Mouse (Mus musculus) intestine, postnatal 0 days (tissue): ENCODE data around the gene Gpr55. TPM values are rescaled to one million over a fixed set of nuclear protein-coding genes. Genes with fewer than 3 reads are reported as not detected.

Experiments used
- ATAC-seq: fragments of 200-750 bp; cut with Nextera tagmentation; 2 replicates; pipeline ENCODE4 v1.8.0; 2017; ENCODE audit warnings: mild to moderate bottlenecking, moderate TSS enrichment, moderate library complexity
- H3K27ac ChIP-seq: fragments of 300-500 bp; sonication (generic); 2 replicates; pipeline ENCODE4 v1.5.1; 2014; ENCODE audit warnings: mild to moderate bottlenecking, low read depth, low read length, moderate library complexity
- H3K27me3 ChIP-seq: fragments of 300-500 bp; sonication (generic); replicated peaks from 2 replicates; pipeline ENCODE4 v1.6.1; 2014; ENCODE audit warnings: low read length, mixed read lengths; ENCODE audit not compliant: control insufficient read depth, insufficient read depth
- H3K36me3 ChIP-seq: fragments of 300-500 bp; sonication (generic); 2 replicates; pipeline ENCODE4 v1.6.1; 2014; ENCODE audit warnings: mild to moderate bottlenecking, moderate library complexity; ENCODE audit not compliant: control insufficient read depth, insufficient read depth
- H3K4me1 ChIP-seq: fragments of 300-500 bp; sonication (generic); replicated peaks from 2 replicates; pipeline ENCODE4 v1.6.1; 2014; ENCODE audit warnings: antibody characterized with exemption, low read length, mixed read lengths; ENCODE audit not compliant: control insufficient read depth, insufficient read depth
- H3K4me2 ChIP-seq: fragments of 300-500 bp; sonication (generic); replicated peaks from 2 replicates; pipeline ENCODE4 v1.6.1; 2014; ENCODE audit warnings: low read depth, mild to moderate bottlenecking, moderate library complexity
- H3K4me3 ChIP-seq: fragments of 300-500 bp; sonication (generic); 2 replicates; pipeline ENCODE4 v1.5.1; 2014; ENCODE audit warnings: low read depth, low read length
- H3K9ac ChIP-seq: fragments of 300-500 bp; sonication (generic); 2 replicates; pipeline ENCODE4 v1.6.1; 2014; ENCODE audit warnings: mild to moderate bottlenecking, low read depth, low read length
- H3K9me3 ChIP-seq: fragments of 300-500 bp; sonication (generic); 2 replicates; pipeline ENCODE4 v1.6.1; 2016; ENCODE audit warnings: mixed run types; ENCODE audit not compliant: control insufficient read depth
- CTCF ChIP-seq: sonication (generic); IDR thresholded peaks from 2 replicates; pipeline ENCODE4 v1.5.1; 2016; ENCODE audit warnings: low read depth, mild to moderate bottlenecking, control low read depth, antibody characterized with exemption, moderate library complexity
- WGBS: fragments of 180-500 bp; shearing (Covaris S2); extraction: QIAGEN DNeasy Blood & Tissue Kit; methylation state at CpG from one replicate; pipeline ENCODE4 v1.1.7; 2014; 5-methylcytosine and 5-hydroxymethylcytosine counted together
- polyA plus RNA-seq: library from polyadenylated mRNA; unstranded; fragments of >200 nt; fragmentation: Nextera tagmentation; extraction: Ambion mirVana; gene quantifications from 2 replicates; pipeline ENCODE4 v1.2.1, GENCODE M21; 2015

Gene Gpr55
- polyA plus RNA-seq, 1 experiment from 2014 or later, result 0.30 TPM

DNA sequence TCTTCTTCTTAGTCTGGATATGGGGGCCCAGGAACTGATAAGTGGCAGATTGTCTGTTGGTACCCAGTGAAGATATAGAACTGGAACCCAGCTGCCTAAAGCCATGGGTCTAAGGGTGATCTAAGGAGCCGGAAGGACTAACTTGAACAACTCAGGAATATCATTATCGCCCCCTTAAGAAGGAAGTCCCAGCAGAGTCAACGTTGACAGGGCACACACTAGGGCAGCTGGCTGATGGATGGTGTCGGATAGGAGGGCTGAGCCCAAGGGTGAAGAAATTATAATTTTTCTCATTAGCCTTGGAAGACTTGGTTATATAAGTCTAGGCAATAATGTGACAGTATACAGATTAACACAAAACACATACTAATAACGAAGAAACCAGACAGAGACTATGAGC lies 64.7 kb downstream of the Gpr55 start:
- Histone ChIP-seq H3K4me2 (peak overlapping the region; percentile 87), H3K4me1 (peaks cover 16% of the 10 kb centered on the region; the same call in 1 of the 2 replicates), H3K27ac (no peak overlapping the region), H3K9me3 (no peaks in the 10 kb centered on the region), H3K36me3 (no peaks in the 10 kb centered on the region), H3K9ac (no peak overlapping the region), H3K4me3 (peak overlapping the region; percentile 88; the same call in 1 of the 2 replicates), H3K27me3 (no peaks in the 10 kb centered on the region)
- WGBS, result 67% methylated on average over 5 of the region's 5 CpGs
- TF ChIP-seq CTCF, result no peak
- ATAC-seq, result no peak

DNA sequence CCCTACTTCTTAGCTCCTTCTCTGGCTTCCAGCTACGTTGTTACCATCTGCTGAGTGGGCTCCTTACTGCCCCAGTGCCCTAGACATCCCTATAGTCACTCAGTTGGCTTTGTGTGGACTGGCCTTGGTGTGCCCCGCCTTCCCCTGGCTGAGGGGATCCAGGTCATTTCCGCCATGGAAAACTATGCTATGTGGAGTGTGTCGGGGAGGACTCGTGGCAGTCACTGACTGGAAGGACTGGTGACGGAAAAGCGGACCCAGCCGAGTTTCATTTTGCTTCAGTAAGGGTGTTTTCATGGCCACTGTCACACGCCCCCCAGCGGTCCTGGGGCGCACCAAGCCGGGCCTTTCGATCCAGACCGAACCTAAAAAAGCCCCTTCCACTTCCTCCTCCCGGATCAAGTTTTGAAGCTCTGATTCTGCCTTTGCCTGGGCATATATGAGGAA lies 65.4 kb downstream of the Gpr55 start:
- Histone ChIP-seq H3K4me1 (peaks cover 16% of the 10 kb centered on the region; the same call in 1 of the 2 replicates), H3K4me2 (peak overlapping the region; percentile 87), H3K4me3 (peak overlapping the region; percentile 88), H3K27me3 (no peaks in the 10 kb centered on the region), H3K9ac (peak overlapping the region; percentile 67), H3K36me3 (no peaks in the 10 kb centered on the region), H3K9me3 (no peaks in the 10 kb centered on the region), H3K27ac (peak overlapping the region; percentile 71)
- TF ChIP-seq CTCF, result peak; percentile 70
- 4% methylated on average over 15 of the region's 15 CpGs for WGBS
- ATAC-seq, result peak; percentile 76

DNA sequence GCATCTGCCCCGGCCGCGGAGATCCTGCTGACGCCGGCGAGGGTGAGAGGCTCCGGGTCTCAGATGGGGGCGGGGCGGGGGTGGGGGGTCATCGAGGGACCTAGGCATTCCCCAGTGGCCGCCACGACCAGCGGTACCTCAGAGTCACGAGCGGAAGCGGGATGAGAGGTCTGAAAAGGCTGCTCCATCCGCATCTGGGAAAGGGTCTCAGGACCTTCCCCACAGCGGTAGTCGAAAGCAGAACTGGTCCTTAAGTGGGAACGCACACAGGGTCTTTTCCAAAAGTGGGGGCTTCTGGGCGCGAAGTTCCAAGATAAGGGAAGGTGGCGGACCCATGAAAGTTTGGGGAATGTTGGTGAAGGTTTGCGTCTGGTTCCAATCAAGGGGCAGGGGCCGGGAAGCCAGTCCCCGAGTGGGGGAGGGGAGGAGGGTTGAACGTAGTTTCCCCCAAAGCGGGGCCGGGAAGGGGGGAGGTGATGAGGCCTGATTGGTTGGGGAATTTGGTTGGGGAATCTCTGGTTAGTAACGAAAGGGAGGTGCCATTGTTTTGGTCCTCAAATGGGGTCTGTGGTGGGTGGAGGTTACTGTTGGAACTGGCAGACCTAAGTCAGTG lies 66.0 kb downstream of the Gpr55 start:
- WGBS, result under 1% methylated on average over 30 of the region's 30 CpGs
- H3K9me3 ChIP-seq, result no peaks in the 10 kb centered on the region
- peak overlapping the region; percentile 67 for H3K9ac ChIP-seq
- H3K36me3 ChIP-seq, result no peaks in the 10 kb centered on the region
- H3K27me3 ChIP-seq, result no peaks in the 10 kb centered on the region
- peak overlapping the region; percentile 88 for H3K4me3 ChIP-seq
- peaks cover 16% of the 10 kb centered on the region; the same call in 1 of the 2 replicates for H3K4me1 ChIP-seq
- ATAC-seq, result peak; percentile 6; the same call in 1 of the 2 replicates
- H3K4me2 ChIP-seq, result peak overlapping the region; percentile 87
- H3K27ac ChIP-seq, result peak overlapping the region; percentile 71
- no peak for TF ChIP-seq CTCF

DNA sequence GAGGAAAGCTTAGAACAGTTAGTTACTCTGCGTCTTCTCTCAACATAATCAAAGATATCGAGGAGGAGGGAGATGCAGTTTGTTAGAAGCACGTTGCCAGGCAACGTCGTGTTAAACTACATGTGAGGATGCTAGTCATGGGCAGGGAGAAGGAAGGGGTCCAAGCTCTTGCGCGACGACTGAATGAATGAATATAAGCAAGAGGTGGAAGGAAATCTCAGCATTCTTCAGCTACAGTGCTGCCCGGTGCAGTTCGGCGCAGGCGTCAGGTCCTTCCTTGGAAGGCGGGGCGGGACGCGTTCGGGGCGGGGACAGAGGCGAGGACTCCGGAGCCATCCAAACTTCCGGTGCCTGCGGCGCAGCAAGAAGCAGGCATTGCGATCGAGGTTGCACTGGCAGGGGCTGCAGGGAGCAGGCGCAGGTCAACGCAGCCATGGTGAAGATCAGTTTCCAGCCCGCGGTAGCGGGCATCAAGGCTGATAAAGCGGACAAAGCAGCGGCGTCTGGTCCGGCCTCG lies 66.5 kb downstream of the Gpr55 start, which contains the start of gene Itm2c:
TSS of gene Itm2c (plus strand) at position 51 of the 517 bp plus-strand sequence.
- peak; percentile 79 for ATAC-seq
- under 1% methylated on average over 35 of the region's 35 CpGs for WGBS
- Histone ChIP-seq H3K27ac (peak within 1 kb of the TSS; percentile 71), H3K4me1 (peaks cover 12% of the 10 kb centered on the region; the same call in 1 of the 2 replicates), H3K27me3 (no peaks in the 10 kb centered on the region), H3K9ac (peak within 1 kb of the TSS; percentile 67), H3K4me2 (peak within 1 kb of the TSS; percentile 87), H3K9me3 (no peaks in the 10 kb centered on the region), H3K4me3 (peak within 1 kb of the TSS; percentile 88), H3K36me3 (no peaks in the 10 kb centered on the region)
- TF ChIP-seq CTCF, result no peak

Other genes with a start within 250 kb of the Gpr55 start
- gene A630001G21Rik, start 182.4 kb downstream of the Gpr55 start, polyA plus RNA-seq, result 0.55 and 0.78 TPM in 2 replicates
- 33.8 and 36.6 TPM in 2 replicates for gene Cab39, start 167.6 kb downstream of the Gpr55 start, polyA plus RNA-seq
- gene Itm2c, start 66.7 kb downstream of the Gpr55 start, polyA plus RNA-seq, result 112 and 113 TPM in 2 replicates
- 0.13 and 0.22 TPM in 2 replicates for gene 4933407L21Rik, start 32.5 kb downstream of the Gpr55 start, polyA plus RNA-seq
- gene Spata3, start 55.8 kb upstream of the Gpr55 start, polyA plus RNA-seq, result not detected in 2 replicates
- 3.0 and 3.3 TPM in 2 replicates for gene 2810459M11Rik, start 84.9 kb upstream of the Gpr55 start, polyA plus RNA-seq
- 70.7 and 72.8 TPM in 2 replicates for gene Psmd1, start 103.4 kb upstream of the Gpr55 start, polyA plus RNA-seq
- gene Htr2b, start 151.0 kb upstream of the Gpr55 start, polyA plus RNA-seq, result 3.6 and 4.3 TPM in 2 replicates
- 0.33 and 0.35 TPM in 2 replicates for gene Gm21972, start 172.6 kb upstream of the Gpr55 start, polyA plus RNA-seq
- gene Armc9, start 193.8 kb upstream of the Gpr55 start, polyA plus RNA-seq, result 10.6 and 14.0 TPM in 2 replicates